Mouse (Mus musculus): ENCODE results near the gene Nat9.

Gene Nat9

DNA sequence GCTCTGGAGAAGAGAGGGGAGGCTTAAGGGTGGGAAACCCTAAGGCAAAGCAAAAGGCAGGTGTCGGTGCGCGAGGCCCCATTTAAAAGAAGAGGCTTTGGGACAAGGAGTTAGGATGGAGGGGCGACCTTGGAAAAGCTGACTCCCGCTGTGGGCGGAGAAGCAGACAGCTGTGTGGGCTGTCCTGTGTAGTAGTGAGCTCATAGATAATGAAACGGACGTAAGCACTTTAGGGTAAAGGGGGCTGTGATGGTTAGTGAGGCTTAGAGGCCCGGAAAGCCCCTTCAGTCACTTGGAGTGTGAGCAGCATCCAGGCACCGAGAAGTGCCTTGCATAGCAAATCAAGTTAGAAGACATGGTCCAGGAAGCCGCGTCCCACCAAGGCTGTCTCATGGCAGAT, at the start of gene Nat9:
Gene Nat9 (minus strand): TSS at position 167 of the 400 bp plus-strand sequence.
- DNase-seq, result no peak

DNA sequence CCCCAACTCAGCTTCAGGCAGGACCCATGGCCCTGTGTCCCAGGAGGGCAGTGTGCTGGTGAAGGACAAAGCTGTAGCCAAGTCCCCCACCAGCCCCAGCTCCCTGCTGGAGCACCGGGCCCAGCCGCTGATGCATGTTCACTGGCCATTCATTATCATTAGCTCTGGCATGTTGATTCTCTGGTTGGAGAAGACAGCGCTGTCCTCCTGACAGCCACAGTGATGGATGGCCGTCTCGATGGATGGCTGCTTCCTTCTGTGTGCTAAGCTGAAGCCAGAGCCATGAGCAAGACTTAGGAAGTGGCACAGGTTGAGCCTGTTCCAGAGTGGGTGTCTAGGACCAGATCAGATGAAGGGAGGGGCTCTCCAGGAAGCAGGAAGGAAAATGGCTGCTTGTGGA, 48.9 kb upstream of the Nat9 start:
- no peak for DNase-seq

DNA sequence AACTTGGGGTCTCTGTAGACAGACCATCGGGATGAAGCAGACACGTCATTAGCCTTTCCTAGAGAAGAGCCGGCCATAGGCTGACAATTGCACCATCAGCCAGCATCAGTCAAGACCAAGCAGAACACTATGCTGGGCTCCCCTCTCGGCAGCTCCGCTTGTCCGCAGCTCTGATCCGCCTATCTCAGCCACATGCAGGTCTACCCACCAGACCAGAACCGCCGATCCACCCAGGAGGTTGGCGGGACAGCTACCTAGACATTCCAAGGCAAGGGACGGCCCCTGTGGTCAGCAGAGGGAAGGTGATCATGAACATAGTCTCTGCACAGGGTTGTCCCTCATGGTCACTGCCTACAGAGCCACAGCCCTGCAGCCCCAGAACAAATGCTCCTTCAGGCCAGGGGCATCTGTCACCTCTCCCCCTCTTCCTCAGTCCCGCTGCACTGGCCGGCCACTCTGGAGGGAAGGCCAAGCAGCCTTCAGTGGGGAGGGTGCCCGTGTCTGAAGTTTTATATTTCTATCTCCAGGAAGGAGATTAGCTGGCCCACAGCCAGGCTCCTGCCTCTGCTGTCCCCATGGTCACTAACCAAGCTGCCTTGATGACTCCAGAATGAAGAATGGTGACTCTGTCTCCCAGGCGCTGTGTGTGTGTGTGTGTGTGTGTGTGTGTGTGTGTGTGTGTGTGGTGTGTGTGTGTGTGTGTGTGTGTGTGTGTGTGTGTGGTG, 46.8 kb upstream of the Nat9 start:
- peak; percentile 59 for DNase-seq

GRCm38 (mm10) chr11:115233526-115234290, 46.0 kb upstream of the Nat9 start:
- DNase-seq, result peak; percentile 87

- no peak for DNase-seq
These were observed 45.2 kb upstream of the Nat9 start for GRCm38 (mm10) chr11:115232889-115233288.

GRCm38 (mm10) chr11:115231924-115232323, 44.3 kb upstream of the Nat9 start:
- peak; percentile 52 for DNase-seq

GRCm38 (mm10) chr11:115231168-115231915, 43.7 kb upstream of the Nat9 start:
- DNase-seq, result no peak

GRCm38 (mm10) chr11:115229021-115229930, 41.6 kb upstream of the Nat9 start:
- DNase-seq, result peak; percentile 50

DNA sequence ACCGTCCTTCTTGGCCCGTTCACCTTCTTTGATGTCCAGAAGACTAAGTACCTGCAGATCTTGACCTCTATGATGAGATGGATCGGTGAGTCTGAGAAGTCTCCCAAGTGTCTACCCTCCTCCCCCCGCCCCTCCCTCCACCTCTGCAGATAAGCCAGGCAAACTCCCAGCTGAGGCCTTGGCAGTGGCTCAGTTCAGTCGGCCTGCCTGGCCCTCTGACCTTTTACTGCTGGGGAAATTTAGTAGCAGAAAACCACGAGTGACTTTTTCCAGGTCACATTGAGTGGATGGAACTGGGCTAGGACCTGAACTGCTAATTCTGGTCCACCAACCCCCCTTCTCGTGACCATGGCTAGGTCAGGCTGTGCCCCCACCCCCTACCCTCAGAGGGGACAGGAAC, 40.8 kb upstream of the Nat9 start:
- no peak for DNase-seq

DNA sequence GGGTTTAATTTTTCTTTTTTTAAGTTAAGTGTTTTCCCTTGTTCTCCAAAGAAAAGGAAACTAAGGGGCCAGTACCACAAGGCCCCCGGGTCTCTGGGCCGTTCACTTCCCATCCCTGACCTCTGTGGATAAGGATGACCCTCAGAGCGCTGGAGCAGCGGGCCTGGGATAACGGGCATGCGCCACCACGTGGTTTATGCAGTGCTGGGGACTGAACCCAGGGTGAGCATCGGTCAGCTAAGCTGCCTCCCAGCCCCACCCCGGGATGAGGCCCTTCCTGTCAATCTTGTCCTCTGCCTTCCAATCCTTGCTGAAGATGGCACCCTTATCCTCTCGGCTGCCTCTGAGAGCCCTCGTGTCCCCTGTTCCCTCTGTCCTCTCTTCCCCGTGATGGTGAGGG, 40.0 kb upstream of the Nat9 start:
- no peak for DNase-seq

DNA sequence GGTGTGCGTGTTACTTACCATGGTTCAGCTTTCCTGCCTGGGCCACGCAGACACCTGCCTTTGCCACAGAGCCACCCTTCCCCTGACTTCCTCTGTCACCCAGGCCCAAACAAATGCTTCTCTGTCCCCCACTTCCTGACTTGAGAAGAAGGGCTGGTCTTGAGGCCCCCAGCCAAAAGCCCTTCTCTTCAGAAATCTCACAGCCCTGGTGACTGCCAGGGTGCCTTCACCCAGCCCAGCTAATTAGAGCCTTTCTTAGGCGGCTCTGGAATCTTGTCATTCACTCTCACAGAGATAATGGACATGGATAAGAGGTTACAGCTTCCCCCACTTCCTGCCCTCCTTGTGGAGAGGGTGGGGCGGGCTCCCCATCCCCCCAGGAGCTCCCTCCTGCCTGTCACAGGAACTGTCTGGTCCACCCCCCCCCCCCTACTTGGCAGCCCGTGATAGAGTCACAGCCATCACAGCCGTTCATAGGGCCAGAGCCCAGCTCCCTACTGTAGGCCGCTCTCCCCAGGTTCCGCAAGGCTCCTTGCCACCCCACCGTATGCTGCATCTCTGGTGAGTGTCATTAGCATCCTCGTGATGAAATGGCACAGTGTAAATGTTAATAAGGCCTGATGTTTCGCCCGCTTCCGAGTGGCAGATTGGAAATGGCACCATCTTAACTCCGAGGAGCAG, 39.3 kb upstream of the Nat9 start:
- DNase-seq, result peak; percentile 49

DNA sequence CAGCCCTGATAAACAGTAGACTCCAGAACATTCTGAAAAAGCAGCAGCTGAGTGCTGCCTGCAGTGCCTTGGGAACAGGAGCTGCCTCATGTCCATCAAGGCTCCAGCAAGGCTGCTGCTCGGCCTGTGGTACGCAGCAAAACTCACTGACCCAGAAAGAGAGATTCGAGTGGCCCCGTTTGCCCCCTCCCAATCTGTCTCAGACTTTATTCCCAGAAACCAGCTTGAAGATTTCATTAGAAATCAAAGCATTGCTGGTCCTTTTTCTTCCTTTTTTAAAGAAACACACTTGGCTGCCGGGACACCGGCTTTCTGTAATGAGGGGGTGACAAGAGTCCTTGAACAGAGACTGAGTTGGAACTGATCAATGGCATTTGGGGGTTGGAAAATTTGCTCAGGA, 37.6 kb upstream of the Nat9 start:
- no peak for DNase-seq

GRCm38 (mm10) chr11:115224889-115225288, 37.2 kb upstream of the Nat9 start:
- peak; percentile 78 for DNase-seq

- no peak for DNase-seq
These were observed 36.2 kb upstream of the Nat9 start for GRCm38 (mm10) chr11:115223877-115224276.

GRCm38 (mm10) chr11:115223451-115223850, 35.8 kb upstream of the Nat9 start:
- DNase-seq, result no peak

DNA sequence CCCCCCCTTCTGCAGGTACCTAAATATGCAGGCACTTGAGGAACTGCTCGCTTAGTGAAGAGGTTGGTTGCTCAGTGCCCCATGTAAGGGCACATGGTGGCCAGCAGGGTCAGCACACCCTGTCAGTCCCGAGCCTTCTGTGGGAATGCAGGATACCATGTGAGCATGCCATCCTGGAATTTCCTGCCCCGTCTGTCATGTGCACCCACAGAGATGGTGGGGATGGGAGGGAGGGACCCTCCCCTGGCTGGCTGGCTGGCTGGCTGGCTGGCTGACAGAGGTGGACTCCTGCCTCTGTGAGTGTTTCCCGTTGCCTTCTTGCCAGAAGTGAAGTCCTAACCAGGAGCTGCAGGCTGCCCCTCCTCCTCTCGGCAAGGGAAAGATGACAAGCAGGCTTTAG, 34.9 kb upstream of the Nat9 start:
- no peak for DNase-seq

GRCm38 (mm10) chr11:115222077-115222476, 34.4 kb upstream of the Nat9 start:
- peak; percentile 76 for DNase-seq

DNA sequence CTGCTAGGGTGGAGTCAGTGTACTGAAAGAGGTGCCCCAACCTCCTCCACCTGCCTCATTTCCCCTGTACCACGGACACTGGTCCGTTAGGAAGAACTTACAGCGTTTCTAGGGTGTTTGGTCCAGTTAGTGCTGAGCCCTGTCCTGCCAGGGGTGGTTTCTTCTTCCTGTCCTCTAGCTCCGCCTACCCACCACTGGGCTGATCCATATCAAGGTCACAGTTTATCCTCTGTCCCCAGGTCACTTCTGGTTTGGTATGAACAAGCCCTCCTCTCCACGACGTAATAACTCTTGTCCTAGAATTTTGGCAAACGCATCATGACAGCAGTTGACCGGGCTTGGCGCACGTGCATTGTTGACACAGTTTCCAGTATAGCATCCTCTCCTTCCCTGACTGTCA, 32.0 kb upstream of the Nat9 start:
- DNase-seq, result no peak

DNA sequence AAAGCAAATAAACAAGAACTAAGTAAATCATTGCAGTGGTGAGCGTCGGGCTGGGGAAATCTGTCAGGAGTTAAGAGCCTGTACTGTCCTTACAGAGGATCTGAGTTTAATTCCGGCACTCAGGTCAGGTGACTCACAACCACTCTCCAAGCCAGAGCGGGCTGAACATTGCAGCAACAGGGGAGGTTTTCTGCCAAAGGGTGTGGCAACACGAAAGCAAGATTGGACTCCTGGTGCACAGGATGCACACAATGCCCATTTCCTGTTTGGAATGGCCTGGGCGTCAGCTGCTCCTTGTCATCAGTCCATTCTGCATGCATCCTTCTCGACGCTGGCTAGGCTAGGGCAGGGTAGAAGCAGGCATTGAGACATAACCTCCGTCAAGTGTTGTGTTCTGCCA, 31.6 kb upstream of the Nat9 start:
- no peak for DNase-seq

- DNase-seq, result peak; percentile 43
These were observed 30.1 kb upstream of the Nat9 start for GRCm38 (mm10) chr11:115217439-115218410.

DNA sequence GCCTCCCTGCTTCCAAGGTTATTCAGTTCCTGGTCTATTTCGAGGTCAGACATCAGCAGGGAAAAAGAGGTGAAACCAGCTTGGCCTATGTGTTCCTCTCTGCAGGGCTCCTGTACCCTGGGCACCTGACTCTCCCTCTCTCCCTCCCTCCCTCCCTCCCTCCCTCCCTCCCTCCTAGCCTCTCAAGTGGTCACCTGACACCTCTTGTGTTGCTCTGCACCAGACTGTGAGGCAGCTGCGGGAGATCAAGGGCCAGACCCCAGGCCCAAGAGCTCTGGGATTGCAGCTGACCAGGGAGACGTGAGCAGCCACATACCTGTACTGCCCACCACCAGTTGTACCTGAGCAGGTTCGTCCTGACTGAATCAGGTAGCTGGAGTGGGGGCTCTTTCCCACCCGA, 27.5 kb upstream of the Nat9 start:
- no peak for DNase-seq
